ENCODE assay signal across 8 mouse cellular contexts in genomic region chr5:136863961-136864674, GRCm38 (mm10). TPM values are rescaled to one million over a fixed set of nuclear protein-coding genes. Genes with fewer than 3 reads are reported as not detected.
A peak's percentile ranks its signal among the peaks of the same experiment; 100 is the strongest.
DNase-seq lines count a peak whose midpoint lies in the region; ATAC-seq lines count a peak whose summit lies in the region.

No protein-coding gene starts in this region.

- no peak overlapping the region for H3K9ac ChIP-seq in hindbrain, embryonic 12.5 days

- H3K36me3 ChIP-seq in hindbrain, embryonic 12.5 days, result no peaks in the 10 kb centered on the region

- ATAC-seq in hindbrain, embryonic 12.5 days (ENCODE audit: low FRiP score), result peak; percentile 80

- H3K27ac ChIP-seq in hindbrain, embryonic 12.5 days, result peak overlapping the region; percentile 86

- H3K4me1 ChIP-seq in hindbrain, embryonic 12.5 days, result peaks cover 38% of the 10 kb centered on the region

- DNase-seq in spleen, adult 18-20 months, result peak; percentile 64 to 65
- DNase-seq in spleen, adult 12 weeks (ENCODE audit: low spot score), result no peak
- peak; percentile 6 for DNase-seq in gastrocnemius, adult 18-20 months (ENCODE audit: low spot score)
- peak; percentile 8 for DNase-seq in layer of hippocampus, adult 9-11 months
- DNase-seq in mesoderm, embryonic 11.5 days (ENCODE audit: low read depth, low spot score), result peak; percentile 91
- peak; percentile 79 to 83 for DNase-seq in spleen, postnatal 36 days (ENCODE audit: low spot score in 2 of 2)
- DNase-seq in adrenal gland, adult 18-20 months (ENCODE audit: low spot score in 2 of 2), result no peak

- H3K9me3 ChIP-seq in hindbrain, embryonic 12.5 days (replicated peaks), result no peaks in the 10 kb centered on the region

- WGBS in hindbrain, embryonic 12.5 days, result 14% methylated on average over 14 of the region's 14 CpGs

- no peaks in the 10 kb centered on the region for H3K27me3 ChIP-seq in hindbrain, embryonic 12.5 days

- no peak overlapping the region for H3K4me3 ChIP-seq in hindbrain, embryonic 12.5 days

- H3K4me2 ChIP-seq in hindbrain, embryonic 12.5 days (replicated peaks), result peak overlapping the region; percentile 18

RNA-seq across cellular contexts. Expression of gene Col26a1, which starts 18.9 kb away (rescaled TPM):
- total RNA-seq in gastrocnemius, adult 18-20 months (2021), result under 1 TPM; 0.31 to 0.75 TPM
- 115 and 124 TPM in 2 replicates for polyA plus RNA-seq in hindbrain, embryonic 12.5 days (2016; fragmentation: Nextera tagmentation; extraction: Ambion mirVana)
- under 1 TPM in 1 of 2 experiments, not detected in 1; 0.60 TPM for total RNA-seq in adrenal gland, adult 18-20 months (2021)

RNA-seq across cellular contexts. Expression of gene Ift22, which starts 43.8 kb away (rescaled TPM):
- total RNA-seq in gastrocnemius, adult 18-20 months (2021), result 1 to 10 TPM; 4.4 to 5.3 TPM
- 94.9 and 106 TPM in 2 replicates for polyA plus RNA-seq in hindbrain, embryonic 12.5 days (2016; fragmentation: Nextera tagmentation; extraction: Ambion mirVana)
- 10 to 100 TPM; 26.0 to 34.6 TPM for total RNA-seq in adrenal gland, adult 18-20 months (2021)

Comparison
In these comparisons a context has a peak if more than half of its experiments do, and no peak if none do; other contexts are left out.
1. DNase-seq: peak in spleen, adult 18-20 months (2 of 2), gastrocnemius, adult 18-20 months (single experiment), layer of hippocampus, adult 9-11 months (single experiment), mesoderm, embryonic 11.5 days (single experiment) and spleen, postnatal 36 days (2 of 2); none in spleen, adult 12 weeks (single experiment) and adrenal gland, adult 18-20 months (0 of 2).
2. RNA of gene Ift22, which starts 43.8 kb away (total RNA-seq): 26.0 to 34.6 TPM in adrenal gland, adult 18-20 months; 4.4 to 5.3 TPM in gastrocnemius, adult 18-20 months; every median in the first group is over 4 times any median in the second.